Mouse (Mus musculus): Measurements from ENCODE around the gene Utp4.

DNA sequence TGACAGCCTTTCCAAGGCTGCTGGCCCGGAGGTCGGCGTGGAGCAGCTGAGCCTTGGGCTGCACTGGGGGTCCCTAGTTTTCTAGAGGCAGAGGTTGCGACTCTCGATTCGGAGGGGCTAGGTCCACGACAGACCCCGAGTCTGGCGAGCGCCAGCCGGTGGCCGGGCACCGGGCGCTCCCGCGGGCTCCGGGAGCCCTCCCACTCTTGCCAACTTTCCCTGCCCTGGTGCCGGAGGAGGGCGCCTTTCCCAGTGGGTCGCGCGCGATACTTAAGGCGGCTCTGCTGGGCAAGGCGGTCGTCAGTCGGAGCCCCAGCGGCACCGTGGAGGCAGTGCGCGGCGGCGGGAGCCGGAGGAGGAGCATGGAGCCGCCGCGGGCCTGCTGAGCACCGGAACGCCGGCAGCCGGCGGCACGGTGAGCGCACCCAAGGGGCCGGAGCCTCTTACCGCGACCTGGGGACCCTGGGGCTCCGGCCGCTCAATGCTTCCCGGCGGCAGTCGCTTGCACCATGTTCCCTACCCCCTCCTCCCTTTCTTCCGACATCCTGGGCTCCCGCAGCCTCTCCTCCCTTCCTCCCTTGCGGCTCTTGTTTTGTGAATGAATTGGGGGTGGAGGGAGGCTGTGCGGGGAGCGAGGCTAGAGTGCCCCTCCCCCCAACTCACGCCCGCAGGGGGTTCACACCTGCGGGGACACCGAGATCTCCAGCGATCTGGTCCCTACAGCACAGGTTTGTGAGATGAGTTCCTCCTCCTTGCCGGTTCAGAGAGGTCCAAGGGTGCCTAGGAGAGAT is 22.7 kb upstream of the Utp4 start:
- TF ChIP-seq CTCF (IDR thresholded peaks at IDR 0.05; ENCODE audit: low read depth), result 0 out of 2 replicates have a peak, but pooled peaks have one; percentile 3
- no peak for TF ChIP-seq EP300 (IDR thresholded peaks at IDR 0.05; ENCODE audit: low read depth)
